Mouse (Mus musculus) embryonic stem cell, embryonic (primary cell): ENCODE data around the gene Xpc.

Experiments
- CTCF ChIA-PET, 4 experiments: fragments of 300-600 bp in 2 of 4; fragments of 350-600 bp in 2 of 4; sonication (Branson Sonifier 250); formaldehyde crosslinking; loops; one replicate each; lab custom pipeline; 2022; ENCODE audit warnings: inconsistent platforms in 2 of 4; lab: Charles Lee
- POLR2A ChIA-PET, 4 experiments: fragments of 300-600 bp in 2 of 4; fragments of 350-600 bp in 2 of 4; sonication (Branson Sonifier 250); formaldehyde crosslinking; loops; one replicate each; lab custom pipeline; 2022; ENCODE audit warnings: antibody characterized with exemption in 4 of 4, inconsistent platforms in 1 of 4; lab: Charles Lee

Gene Xpc

DNA sequence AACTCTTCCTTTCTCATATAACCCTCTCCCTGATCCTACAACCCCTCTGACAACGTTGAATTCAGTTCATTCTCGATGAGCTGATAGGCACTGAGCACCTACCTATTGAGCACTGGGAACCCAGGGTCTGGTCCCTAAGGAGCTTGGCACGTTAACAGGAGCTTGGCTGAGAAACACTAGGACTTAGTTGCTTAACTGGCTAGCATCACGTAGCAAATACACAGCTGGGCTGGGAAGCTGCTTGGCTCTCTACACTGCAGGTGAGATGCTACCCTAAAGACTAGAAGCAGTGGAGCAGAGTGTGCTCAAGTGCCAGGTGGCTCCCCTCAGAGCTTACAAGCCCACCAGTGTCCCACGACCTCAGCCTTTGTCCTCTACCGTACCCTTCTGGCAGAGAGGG is 17.0 kb upstream of the Xpc start:
- ChIA-PET POLR2A (interaction anchor here in 3 of 4 experiments (0.6 to 2.2 kb wide), 9 partner anchors 8 to 243 kb away, joined by 3 to 9 read pairs (median 3); no protein-coding TSS in a partner anchor), CTCF (interaction anchor here in 3 of 4 experiments (0.6 to 1.5 kb wide), 6 partner anchors 24 to 534 kb away, joined by 3 to 5 read pairs (median 3); no protein-coding TSS in a partner anchor)

- POLR2A ChIA-PET = interaction anchor here in 1 of 4 experiments (1.1 to 1.7 kb wide), 2 partner anchors 8 to 10 kb away, joined by 3 to 4 read pairs; no protein-coding TSS in a partner anchor
- CTCF ChIA-PET = no interaction called here
These were observed 15.6 kb upstream of the Xpc start for GRCm38 (mm10) chr6:91531276-91531675.

GRCm38 (mm10) chr6:91530673-91531072 is 15.0 kb upstream of the Xpc start:
- POLR2A ChIA-PET = interaction anchor here in 1 of 4 experiments (1.1 kb wide), 1 partner anchor 7 kb away, joined by 3 read pairs; no protein-coding TSS in a partner anchor

DNA sequence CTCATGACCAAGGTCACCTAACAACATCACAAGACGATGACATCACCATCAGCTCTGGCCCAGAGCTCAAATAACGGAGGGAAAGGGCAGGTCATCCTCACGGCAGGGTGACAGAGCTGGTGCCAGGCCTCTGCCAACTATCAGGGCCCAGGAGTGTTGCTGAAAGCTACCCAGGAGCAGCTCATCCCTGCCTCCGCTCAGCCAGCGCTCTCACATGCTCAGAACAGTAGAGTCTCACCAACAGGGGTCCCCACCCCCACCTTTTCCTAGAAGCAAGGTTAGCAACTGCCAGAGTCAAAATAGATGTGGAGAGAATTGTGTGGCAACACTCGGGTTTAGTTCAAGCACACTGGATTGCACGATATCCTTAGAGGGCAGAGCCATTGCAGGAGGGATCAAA is 12.6 kb upstream of the Xpc start:
- ChIA-PET POLR2A (interaction anchor here in 3 of 4 experiments (1.0 to 1.9 kb wide), 11 partner anchors 10 to 324 kb away, joined by 3 to 17 read pairs (median 3); partner anchors contain the start of genes Lsm3 (in 1 of the 3) and Xpc (in 1 of the 3)), CTCF (interaction anchor here (0.6 to 2.6 kb wide), 21 partner anchors 9 to 741 kb away, joined by 3 to 19 read pairs (median 4); no protein-coding TSS in a partner anchor)

More at GRCm38 (mm10) chr6:91530673-91531072, 15.0 kb upstream of the Xpc start:
- CTCF ChIA-PET = interaction anchor here in 1 of 4 experiments (0.8 kb wide), 1 partner anchor 47 kb away, joined by 3 read pairs; no protein-coding TSS in a partner anchor

GRCm38 (mm10) chr6:91527227-91527860 is 11.7 kb upstream of the Xpc start:
- POLR2A ChIA-PET = interaction anchor here in 3 of 4 experiments (0.9 to 1.9 kb wide), 23 partner anchors 9 to 325 kb away, joined by 3 to 17 read pairs (median 3); partner anchors contain the start of genes Lsm3 (in 2 of the 3), Xpc (in 2 of the 3) and Slc6a6 (in 1 of the 3)
- CTCF ChIA-PET = interaction anchor here (0.5 to 2.6 kb wide), 52 partner anchors 9 to 742 kb away, joined by 3 to 19 read pairs (median 3); no protein-coding TSS in a partner anchor

DNA sequence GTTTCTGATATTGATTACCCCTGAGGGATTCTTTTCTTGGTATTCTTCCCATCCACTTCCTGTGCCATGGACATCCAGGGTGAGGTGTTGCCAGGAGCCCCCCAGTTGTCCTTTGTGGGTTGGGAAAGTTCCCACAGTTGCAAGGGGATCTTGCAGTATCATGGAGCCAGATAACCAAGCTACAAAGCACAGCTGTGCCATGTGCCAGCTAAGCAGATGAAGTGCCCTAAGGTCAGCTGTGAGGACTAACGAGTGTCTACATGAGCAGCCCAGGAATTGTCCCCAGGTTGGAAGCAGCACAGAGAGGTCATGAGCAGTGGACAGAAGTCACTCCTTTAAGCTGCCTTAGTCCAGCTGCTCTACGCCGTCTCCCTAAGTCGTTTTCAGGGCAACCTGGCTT is 9.9 kb upstream of the Xpc start:
- CTCF ChIA-PET = interaction anchor here in 1 of 4 experiments (0.6 to 0.9 kb wide), 2 partner anchors 13 to 744 kb away, joined by 3 to 6 read pairs; no protein-coding TSS in a partner anchor
- POLR2A ChIA-PET = interaction anchor here in 1 of 4 experiments (0.8 to 2.5 kb wide), 4 partner anchors 7 to 239 kb away, joined by 3 to 10 read pairs (median 6); partner anchors contain the start of genes Lsm3 and Xpc

GRCm38 (mm10) chr6:91522816-91523215 is 7.1 kb upstream of the Xpc start:
- CTCF ChIA-PET = interaction anchor here in 3 of 4 experiments (0.6 to 2.0 kb wide), 3 partner anchors 14 to 342 kb away, joined by 3 to 7 read pairs (median 6); no protein-coding TSS in a partner anchor
- POLR2A ChIA-PET = interaction anchor here in 2 of 4 experiments (0.5 to 2.5 kb wide), 7 partner anchors 9 to 208 kb away, joined by 3 to 9 read pairs (median 5); partner anchors contain the start of genes Chchd4 (in 1 of the 2) and Tmem43 (in 1 of the 2)

DNA sequence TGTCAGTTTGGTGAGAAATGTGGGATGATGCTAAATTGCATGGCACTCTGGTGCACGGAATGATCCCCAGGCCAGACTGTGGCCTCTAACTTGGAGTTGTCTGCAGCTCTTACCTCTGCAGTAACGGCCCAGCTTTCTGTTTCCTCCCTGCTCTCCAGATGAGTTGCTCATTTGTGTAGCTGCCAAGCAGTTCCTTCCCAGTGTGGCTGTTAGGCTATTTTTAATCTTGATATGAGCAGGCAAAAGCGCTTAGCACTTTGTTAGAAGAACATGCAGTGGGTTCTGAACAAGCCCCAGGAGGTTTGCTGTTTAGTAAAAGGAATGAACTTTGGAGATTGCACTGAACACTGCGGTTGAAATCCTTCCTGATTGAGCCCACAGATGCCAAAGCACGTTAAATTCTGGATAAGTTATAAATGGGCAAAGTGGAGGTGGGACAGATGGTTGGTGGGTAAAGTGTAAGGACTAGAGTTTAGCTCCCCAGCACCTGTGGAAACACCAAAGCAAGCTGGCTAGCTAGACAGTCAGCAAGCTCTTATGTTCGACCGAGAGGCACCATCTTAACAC is 2.8 kb upstream of the Xpc start:
- CTCF ChIA-PET = interaction anchor here in 3 of 4 experiments (0.6 to 2.6 kb wide), 4 partner anchors 9 to 10 kb away, joined by 3 to 9 read pairs (median 5); no protein-coding TSS in a partner anchor
- POLR2A ChIA-PET = interaction anchor here in 2 of 4 experiments (1.1 to 3.6 kb wide), 4 partner anchors 7 to 9 kb away, joined by 3 to 17 read pairs (median 12); no protein-coding TSS in a partner anchor

GRCm38 (mm10) chr6:91514737-91515362 is 838 bp downstream of the Xpc start:
- POLR2A ChIA-PET = interaction anchor here in 3 of 4 experiments (0.5 to 2.5 kb wide), 13 partner anchors 10 to 244 kb away, joined by 3 to 7 read pairs (median 3); partner anchors contain the start of gene Wnt7a (in 1 of the 3)

GRCm38 (mm10) chr6:91514135-91514534 is 1.6 kb downstream of the Xpc start:
- ChIA-PET POLR2A (interaction anchor here in 3 of 4 experiments (0.5 to 2.5 kb wide), 13 partner anchors 14 to 192 kb away, joined by 3 to 9 read pairs (median 4); partner anchors contain the start of genes Chchd4 (in 2 of the 3), Tmem43 (in 2 of the 3) and Wnt7a (in 1 of the 3)), CTCF (interaction anchor here in 1 of 4 experiments (1.0 to 1.1 kb wide), 2 partner anchors 13 to 100 kb away, joined by 3 to 4 read pairs; no protein-coding TSS in a partner anchor)

More at GRCm38 (mm10) chr6:91514737-91515362, 838 bp downstream of the Xpc start:
- CTCF ChIA-PET = interaction anchor here in 1 of 4 experiments (1.0 to 1.1 kb wide), 2 partner anchors 12 to 101 kb away, joined by 3 to 4 read pairs; no protein-coding TSS in a partner anchor

DNA sequence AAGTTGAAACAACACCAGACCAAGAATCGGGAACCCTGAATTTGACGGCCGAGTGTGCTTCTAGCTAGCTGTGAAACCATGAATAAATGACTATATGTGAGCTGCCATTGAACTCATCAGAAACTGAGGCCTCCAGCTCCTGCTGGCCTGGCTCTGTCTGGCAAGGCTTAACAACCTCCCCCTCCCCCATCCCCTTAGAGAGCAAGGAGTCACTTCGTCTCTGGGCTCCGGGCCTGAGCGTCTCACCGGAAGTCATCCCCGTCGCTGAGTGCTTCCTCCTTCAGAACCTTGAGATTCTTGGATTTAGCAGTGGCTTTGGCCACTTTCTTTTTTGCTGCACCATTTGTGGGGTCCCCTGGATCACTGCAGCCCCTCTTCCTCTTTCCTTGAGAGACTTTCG is 5.5 kb downstream of the Xpc start:
- ChIA-PET POLR2A (interaction anchor here in 3 of 4 experiments (0.5 to 2.2 kb wide), 10 partner anchors 15 to 796 kb away, joined by 3 to 9 read pairs (median 5); partner anchors contain the start of genes Chchd4 (in 1 of the 3) and Tmem43 (in 1 of the 3)), CTCF (interaction anchor here in 2 of 4 experiments (0.6 to 2.0 kb wide), 11 partner anchors 18 to 557 kb away, joined by 3 to 9 read pairs (median 4); no protein-coding TSS in a partner anchor)

- ChIA-PET POLR2A (interaction anchor here (0.6 to 2.2 kb wide), 17 partner anchors 9 to 1673 kb away, joined by 3 to 9 read pairs (median 4); partner anchors contain the start of genes Chchd4 (in 1 of the 4) and Tmem43 (in 1 of the 4)), CTCF (interaction anchor here (0.5 to 2.0 kb wide), 31 partner anchors 8 to 1536 kb away, joined by 3 to 20 read pairs (median 3); partner anchors contain the start of gene Wnt7a (in 1 of the 4))
These were observed 6.4 kb downstream of the Xpc start for GRCm38 (mm10) chr6:91509326-91509725.

- POLR2A ChIA-PET = interaction anchor here in 3 of 4 experiments (0.7 to 1.8 kb wide), 8 partner anchors 8 to 67 kb away, joined by 3 to 8 read pairs (median 4); no protein-coding TSS in a partner anchor
- CTCF ChIA-PET = interaction anchor here (0.6 to 2.0 kb wide), 8 partner anchors 19 to 559 kb away, joined by 3 to 20 read pairs (median 3); no protein-coding TSS in a partner anchor
These were observed 7.6 kb downstream of the Xpc start for GRCm38 (mm10) chr6:91508041-91508440.

GRCm38 (mm10) chr6:91506036-91506435 is 9.7 kb downstream of the Xpc start:
- POLR2A ChIA-PET = interaction anchor here in 1 of 4 experiments (1.2 kb wide), 1 partner anchor 33 kb away, joined by 3 read pairs; no protein-coding TSS in a partner anchor
- CTCF ChIA-PET = no interaction called here

DNA sequence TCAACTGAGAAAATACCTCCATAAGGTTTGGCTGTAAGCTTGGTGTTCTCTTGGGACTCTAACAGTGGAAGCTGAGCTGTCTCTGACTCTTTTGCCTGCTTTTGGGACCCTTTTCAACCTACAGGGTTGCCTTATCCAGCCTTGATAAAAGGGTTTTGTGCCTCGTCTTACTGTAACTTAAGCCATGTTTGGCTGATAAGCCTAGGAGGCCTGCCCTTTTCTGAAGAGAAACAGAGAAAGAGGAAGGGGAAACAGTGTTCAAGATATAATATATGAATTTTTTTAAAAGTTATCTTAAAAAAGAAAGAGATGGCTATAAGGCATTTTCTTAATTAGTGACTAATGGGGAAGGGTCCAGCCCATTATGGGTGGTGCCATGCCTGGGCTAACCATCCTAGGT is 12.4 kb downstream of the Xpc start:
- CTCF ChIA-PET = no interaction called here
- POLR2A ChIA-PET = interaction anchor here in 1 of 4 experiments (0.7 kb wide), 1 partner anchor 10 kb away, joined by 3 read pairs; no protein-coding TSS in a partner anchor

GRCm38 (mm10) chr6:91494526-91494925 is 21.2 kb downstream of the Xpc start:
- ChIA-PET CTCF (interaction anchor here in 1 of 4 experiments (1.5 kb wide), 1 partner anchor 15 kb away, joined by 3 read pairs; no protein-coding TSS in a partner anchor), POLR2A (interaction anchor here in 2 of 4 experiments (1.2 kb wide), 3 partner anchors 18 to 21 kb away, joined by 3 read pairs; partner anchors contain the start of genes Chchd4 (in 1 of the 2) and Tmem43 (in 1 of the 2))
